Mouse (Mus musculus): ENCODE results near the gene Pigyl.
A peak's percentile ranks its signal among the peaks of the same experiment; 100 is the strongest.

GRCm38 (mm10) chr9:22155614-22156013, 1.0 kb upstream of the Pigyl start:
- no peak for TF ChIP-seq POLR2A (IDR thresholded peaks at IDR 0.05; ENCODE audit: control insufficient read depth, low read depth, low read length)
- peak; percentile 27; the same call in 1 of the 2 replicates for TF ChIP-seq CTCF (IDR thresholded peaks at IDR 0.05; ENCODE audit: control insufficient read depth, insufficient read depth, insufficient replicate concordance, low read depth, low read length)

All from testis, adult 2 months (tissue).